Mouse (Mus musculus): ENCODE data around the gene Ccdc146. TPM values are rescaled to one million over a fixed set of nuclear protein-coding genes. Genes with fewer than 3 reads are reported as not detected.

Gene Ccdc146
- polyA plus RNA-seq, 1 experiment from 2014 or later, result not detected

- Histone ChIP-seq H3K27ac (peak overlapping the region; percentile 81), H3K9me3 (no peaks in the 10 kb centered on the region)
- 93% methylated on average over 8 of the region's 8 CpGs for WGBS
Measured at GRCm38 (mm10) chr5:21264352-21265021, 160.0 kb downstream of the Ccdc146 start.

GRCm38 (mm10) chr5:21263202-21264055 is 161.0 kb downstream of the Ccdc146 start:
- 55% methylated on average over 18 of the region's 18 CpGs for WGBS
- Histone ChIP-seq H3K36me3 (replicated peaks) (no peaks in the 10 kb centered on the region), H3K27ac (peak overlapping the region; percentile 81)

More at GRCm38 (mm10) chr5:21264352-21265021, 160.0 kb downstream of the Ccdc146 start:
- Histone ChIP-seq H3K4me1 (peaks cover 28% of the 10 kb centered on the region), H3K4me3 (no peak overlapping the region), H3K36me3 (replicated peaks) (no peaks in the 10 kb centered on the region), H3K27me3 (ENCODE audit: poor library complexity, severe bottlenecking) (no peaks in the 10 kb centered on the region)
- DNase-seq (ENCODE audit: extremely low spot score, low spot score), result no peak

GRCm38 (mm10) chr5:21261202-21261844 is 163.2 kb downstream of the Ccdc146 start:
- DNase-seq (ENCODE audit: extremely low spot score, low spot score), result peak; percentile 15
- Histone ChIP-seq H3K4me3 (no peak overlapping the region), H3K36me3 (replicated peaks) (no peaks in the 10 kb centered on the region), H3K27ac (peak overlapping the region; percentile 81), H3K27me3 (ENCODE audit: poor library complexity, severe bottlenecking) (no peaks in the 10 kb centered on the region), H3K9me3 (no peaks in the 10 kb centered on the region), H3K4me1 (peaks cover 28% of the 10 kb centered on the region)
- WGBS, result 64% methylated on average over 6 of the region's 6 CpGs

More at GRCm38 (mm10) chr5:21263202-21264055, 161.0 kb downstream of the Ccdc146 start:
- H3K4me1 ChIP-seq, result peaks cover 28% of the 10 kb centered on the region
- no peaks in the 10 kb centered on the region for H3K27me3 ChIP-seq (ENCODE audit: poor library complexity, severe bottlenecking)
- no peak overlapping the region for H3K4me3 ChIP-seq
- DNase-seq (ENCODE audit: extremely low spot score, low spot score), result peak; percentile 45
- H3K9me3 ChIP-seq, result no peaks in the 10 kb centered on the region

DNA sequence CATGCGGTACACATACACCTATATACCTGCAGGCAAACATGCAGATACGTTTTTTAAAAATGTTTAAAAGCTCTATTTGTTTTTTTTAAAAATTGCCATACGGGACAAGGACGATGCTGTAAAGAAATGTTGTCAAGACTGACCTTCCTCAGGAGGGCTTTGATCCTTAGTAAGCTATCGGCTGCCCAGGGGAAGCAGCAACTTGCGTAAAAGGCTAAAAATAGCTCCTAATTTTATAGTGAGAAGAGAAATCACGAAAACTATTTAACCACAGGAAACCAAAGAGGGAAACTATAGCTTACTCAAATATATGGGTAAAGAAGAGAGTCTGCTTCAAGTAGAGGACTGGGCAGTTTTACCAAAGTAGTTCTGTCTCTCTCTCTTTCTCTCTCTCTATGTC is 163.7 kb downstream of the Ccdc146 start:
- Histone ChIP-seq H3K36me3 (replicated peaks) (no peaks in the 10 kb centered on the region), H3K4me1 (peaks cover 28% of the 10 kb centered on the region), H3K4me3 (no peak overlapping the region), H3K27ac (0 out of 2 replicates have a peak overlapping the region, but pooled peaks have one; percentile 81), H3K27me3 (ENCODE audit: poor library complexity, severe bottlenecking) (no peaks in the 10 kb centered on the region), H3K9me3 (no peaks in the 10 kb centered on the region)
- WGBS, result 89% methylated on average over 7 of the region's 7 CpGs
- no peak for DNase-seq (ENCODE audit: extremely low spot score, low spot score)

- 68% methylated on average over 6 of the region's 6 CpGs for WGBS
- no peaks in the 10 kb centered on the region for H3K27me3 ChIP-seq (ENCODE audit: poor library complexity, severe bottlenecking)
- peak; percentile 14 for DNase-seq (ENCODE audit: extremely low spot score, low spot score)
- no peaks in the 10 kb centered on the region for H3K9me3 ChIP-seq
- no peaks in the 10 kb centered on the region for H3K36me3 ChIP-seq (replicated peaks)
- H3K27ac ChIP-seq, result no peak overlapping the region
- H3K4me1 ChIP-seq, result peaks cover 12% of the 10 kb centered on the region
- no peak overlapping the region for H3K4me3 ChIP-seq
Measured at GRCm38 (mm10) chr5:21257806-21258205, 166.7 kb downstream of the Ccdc146 start.

GRCm38 (mm10) chr5:21257126-21257525 is 167.4 kb downstream of the Ccdc146 start:
- WGBS, result 65% methylated on average over 4 of the region's 4 CpGs
- peak; percentile 11 for DNase-seq (ENCODE audit: extremely low spot score, low spot score)
- no peak overlapping the region for H3K27ac ChIP-seq

DNA sequence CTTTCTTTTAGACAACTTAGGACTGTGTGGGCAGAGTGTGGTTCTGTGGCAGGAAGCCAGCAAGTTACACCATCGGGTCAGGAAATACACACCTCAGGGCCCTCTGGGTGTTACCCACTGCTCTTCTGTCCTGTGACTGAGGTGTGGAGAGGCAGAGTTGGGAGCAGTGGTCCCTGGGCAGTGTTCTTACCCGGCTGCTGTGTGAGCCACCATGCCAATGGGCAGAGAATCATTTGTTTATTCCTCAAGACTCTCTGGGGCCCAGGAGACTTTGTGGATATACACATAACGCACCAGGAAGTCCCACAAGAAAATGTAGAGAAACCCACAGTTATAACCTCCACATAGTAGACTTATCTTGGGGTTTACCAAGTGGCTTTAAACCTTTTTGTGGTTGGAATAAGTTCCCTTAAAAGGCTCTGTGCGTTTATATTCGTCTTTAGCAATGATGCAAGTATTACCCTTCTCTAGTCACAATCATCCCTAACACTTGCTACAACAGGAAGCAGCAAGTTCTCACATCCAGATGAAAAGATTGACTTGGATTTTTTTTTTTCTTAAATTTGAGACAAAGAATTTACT is 168.8 kb downstream of the Ccdc146 start:
- no peaks in the 10 kb centered on the region for H3K9me3 ChIP-seq
- H3K4me3 ChIP-seq, result no peak overlapping the region
- no peaks in the 10 kb centered on the region for H3K36me3 ChIP-seq (replicated peaks)
- H3K27me3 ChIP-seq (ENCODE audit: poor library complexity, severe bottlenecking), result no peaks in the 10 kb centered on the region
- no peak overlapping the region for H3K27ac ChIP-seq
- H3K4me1 ChIP-seq, result no peaks in the 10 kb centered on the region
- 84% methylated on average over 5 of the region's 5 CpGs for WGBS
- DNase-seq (ENCODE audit: extremely low spot score, low spot score), result no peak

More at GRCm38 (mm10) chr5:21257126-21257525, 167.4 kb downstream of the Ccdc146 start:
- H3K9me3 ChIP-seq, result no peaks in the 10 kb centered on the region
- no peak overlapping the region for H3K4me3 ChIP-seq
- H3K4me1 ChIP-seq, result peaks cover 8% of the 10 kb centered on the region
- no peaks in the 10 kb centered on the region for H3K36me3 ChIP-seq (replicated peaks)
- no peaks in the 10 kb centered on the region for H3K27me3 ChIP-seq (ENCODE audit: poor library complexity, severe bottlenecking)

DNA sequence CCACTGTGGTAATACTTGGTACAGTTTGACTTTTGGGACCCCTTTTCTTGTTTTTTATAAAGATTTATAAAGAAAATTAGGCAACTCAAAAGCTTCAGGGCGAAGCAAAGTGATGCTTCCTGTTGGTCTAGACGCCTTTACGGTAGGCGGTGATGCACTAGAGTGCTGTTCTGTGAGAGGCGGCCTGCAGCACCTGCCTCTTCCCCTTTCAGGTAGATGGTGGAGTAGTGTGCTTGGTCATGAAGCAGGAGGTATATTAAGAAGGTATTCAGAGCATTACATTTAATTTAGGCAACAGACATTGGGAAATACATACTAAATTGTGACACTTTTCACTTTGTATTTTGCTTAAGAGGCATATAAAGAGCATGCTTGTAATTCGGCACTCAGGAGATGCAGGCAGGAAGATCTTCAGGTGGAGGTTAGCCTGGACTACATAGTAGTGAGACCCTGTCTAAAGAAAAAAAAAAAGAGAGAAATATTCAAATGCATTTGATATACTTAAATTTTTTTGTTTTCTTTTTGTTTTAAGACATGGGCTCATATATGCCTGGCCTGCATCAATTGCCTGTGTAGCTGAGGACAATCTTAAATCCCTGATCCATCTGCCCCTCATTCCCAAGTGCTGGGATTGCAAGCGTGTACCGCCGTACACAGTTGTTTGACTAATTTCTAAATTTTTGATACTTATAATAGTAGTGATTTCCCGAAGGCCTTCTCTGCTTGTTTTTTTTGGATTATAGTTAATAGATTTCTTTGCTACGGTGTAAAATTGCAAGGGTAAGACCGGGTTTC is 169.5 kb downstream of the Ccdc146 start:
- no peak overlapping the region for H3K4me3 ChIP-seq
- no peaks in the 10 kb centered on the region for H3K4me1 ChIP-seq
- no peaks in the 10 kb centered on the region for H3K9me3 ChIP-seq
- no peak for DNase-seq (ENCODE audit: extremely low spot score, low spot score)
- no peaks in the 10 kb centered on the region for H3K36me3 ChIP-seq (replicated peaks)
- H3K27me3 ChIP-seq (ENCODE audit: poor library complexity, severe bottlenecking), result no peaks in the 10 kb centered on the region
- no peak overlapping the region for H3K27ac ChIP-seq
- 92% methylated on average over 12 of the region's 12 CpGs for WGBS

DNA sequence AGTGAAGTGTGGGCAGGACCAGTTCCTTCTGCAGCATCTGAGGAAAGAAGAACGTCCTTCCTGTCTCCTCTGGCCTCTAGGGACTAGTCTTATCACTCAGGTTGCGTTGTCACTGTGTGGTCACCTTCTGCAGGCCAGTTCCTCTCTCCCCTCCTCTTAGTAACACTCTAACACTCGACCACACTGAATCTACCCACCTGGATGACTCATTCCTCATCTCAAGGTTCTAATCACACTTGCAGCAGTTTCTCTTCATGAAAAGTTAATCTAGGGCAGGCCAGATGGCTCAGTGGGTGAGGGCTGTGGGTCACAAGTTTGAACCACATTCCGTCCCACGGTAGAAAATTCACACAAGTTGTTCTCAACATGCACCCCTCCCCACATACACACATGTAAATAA is 175.6 kb downstream of the Ccdc146 start:
- Histone ChIP-seq H3K4me3 (no peak overlapping the region), H3K36me3 (replicated peaks) (no peaks in the 10 kb centered on the region), H3K27me3 (ENCODE audit: poor library complexity, severe bottlenecking) (no peaks in the 10 kb centered on the region), H3K27ac (no peak overlapping the region), H3K9me3 (no peaks in the 10 kb centered on the region), H3K4me1 (no peaks in the 10 kb centered on the region)
- no peak for DNase-seq (ENCODE audit: extremely low spot score, low spot score)
- WGBS, result 82% methylated on average over 5 of the region's 5 CpGs

- no peaks in the 10 kb centered on the region for H3K4me1 ChIP-seq
- no peaks in the 10 kb centered on the region for H3K27me3 ChIP-seq (ENCODE audit: poor library complexity, severe bottlenecking)
- H3K27ac ChIP-seq, result no peak overlapping the region
- DNase-seq (ENCODE audit: extremely low spot score, low spot score), result no peak
- H3K36me3 ChIP-seq (replicated peaks), result no peaks in the 10 kb centered on the region
- 79% methylated on average over 2 of the region's 2 CpGs for WGBS
- H3K4me3 ChIP-seq, result no peak overlapping the region
- H3K9me3 ChIP-seq, result no peaks in the 10 kb centered on the region
Measured at GRCm38 (mm10) chr5:21247916-21248315, 176.6 kb downstream of the Ccdc146 start.

DNA sequence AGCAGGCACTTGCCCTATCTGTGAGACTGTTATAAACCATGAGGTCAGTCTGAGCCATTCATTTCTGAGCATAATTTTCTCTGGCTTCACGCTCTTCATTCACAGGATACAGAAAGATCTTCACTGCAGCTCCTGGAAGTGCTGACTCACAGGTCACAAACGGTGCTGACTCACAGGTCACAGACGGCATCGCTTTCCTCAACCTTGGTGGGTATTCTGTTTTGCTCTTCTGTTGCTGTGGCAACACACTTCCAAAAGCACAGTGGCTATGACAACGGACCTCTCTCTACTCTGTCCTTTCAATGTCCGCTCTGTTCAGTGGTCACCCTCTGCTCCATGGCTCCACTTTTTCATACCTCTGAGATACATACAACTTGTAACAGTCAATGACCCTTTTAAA is 177.7 kb downstream of the Ccdc146 start:
- no peaks in the 10 kb centered on the region for H3K27me3 ChIP-seq (ENCODE audit: poor library complexity, severe bottlenecking)
- 86% methylated on average over 6 of the region's 6 CpGs for WGBS
- H3K27ac ChIP-seq, result no peak overlapping the region
- H3K36me3 ChIP-seq (replicated peaks), result no peaks in the 10 kb centered on the region
- H3K4me3 ChIP-seq, result no peak overlapping the region
- no peaks in the 10 kb centered on the region for H3K9me3 ChIP-seq
- no peak for DNase-seq (ENCODE audit: extremely low spot score, low spot score)
- no peaks in the 10 kb centered on the region for H3K4me1 ChIP-seq

DNA sequence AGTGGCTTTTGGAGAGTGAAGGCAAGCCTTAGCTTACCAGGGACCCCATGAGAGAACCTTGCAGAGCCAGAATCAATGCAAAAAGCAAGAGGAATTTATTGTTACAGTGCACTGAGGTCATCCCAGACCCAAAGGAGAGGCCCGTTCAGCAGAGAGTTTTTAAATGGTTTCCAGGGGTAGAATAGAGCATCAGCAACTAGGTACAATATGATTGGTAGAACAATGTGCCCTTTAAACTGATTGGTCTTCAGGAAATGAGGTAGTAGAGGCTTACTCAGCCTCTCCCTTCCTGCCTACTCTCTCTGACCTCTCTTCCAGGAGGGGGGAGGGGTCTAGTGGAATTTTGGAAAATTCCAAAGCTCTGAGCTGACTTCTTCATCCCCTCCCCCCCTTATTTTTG is 179.2 kb downstream of the Ccdc146 start:
- WGBS, result 82% methylated on average over 1 of the region's 1 CpGs
- Histone ChIP-seq H3K27me3 (ENCODE audit: poor library complexity, severe bottlenecking) (no peaks in the 10 kb centered on the region), H3K9me3 (no peaks in the 10 kb centered on the region), H3K36me3 (replicated peaks) (no peaks in the 10 kb centered on the region), H3K4me1 (no peaks in the 10 kb centered on the region), H3K27ac (no peak overlapping the region), H3K4me3 (no peak overlapping the region)
- DNase-seq (ENCODE audit: extremely low spot score, low spot score), result no peak

Data from forebrain, embryonic 10.5 days (tissue).